Mouse (Mus musculus) limb, embryonic 14.5 days (tissue): ENCODE measurements around the gene Tcp11l1. TPM values are rescaled to one million over a fixed set of nuclear protein-coding genes. Genes with fewer than 3 reads are reported as not detected.

Experiments used
- ATAC-seq: fragments of 200-750 bp; cut with Nextera tagmentation; 2 replicates; pipeline ENCODE4 v1.8.0; 2017; ENCODE audit warnings: low read depth, moderate number of reproducible peaks, moderate TSS enrichment; ENCODE audit not compliant: low FRiP score
- DNase-seq: peaks from one replicate; pipeline ENCODE4 v3.0.0-alpha.2; 2015; ENCODE audit warnings: low spot score
- H3K27ac ChIP-seq: fragments of 300-500 bp; sonication (generic); replicated peaks from 2 replicates; pipeline ENCODE4 v1.5.1; 2014; ENCODE audit warnings: low read depth, mild to moderate bottlenecking, low read length, moderate library complexity, mixed read lengths
- H3K27me3 ChIP-seq: fragments of 300-500 bp; sonication (generic); 2 replicates; pipeline ENCODE4 v1.6.1; 2014; ENCODE audit warnings: low read length, mixed read lengths; ENCODE audit not compliant: control insufficient read depth, insufficient read depth
- H3K36me3 ChIP-seq: fragments of 300-500 bp; sonication (generic); 2 replicates; pipeline ENCODE4 v1.6.1; 2014; ENCODE audit warnings: mild to moderate bottlenecking, low read length, moderate library complexity, mixed read lengths; ENCODE audit not compliant: control insufficient read depth, insufficient read depth
- H3K4me1 ChIP-seq: fragments of 300-500 bp; sonication (generic); 2 replicates; pipeline ENCODE4 v1.6.1; 2014; ENCODE audit warnings: antibody characterized with exemption, low read length, mixed read lengths; ENCODE audit not compliant: control insufficient read depth, insufficient read depth
- H3K4me2 ChIP-seq: fragments of 300-500 bp; sonication (generic); replicated peaks from 2 replicates; pipeline ENCODE4 v1.6.1; 2014; ENCODE audit warnings: low read depth, mild to moderate bottlenecking, low read length, moderate library complexity; ENCODE audit not compliant: severe bottlenecking
- H3K4me3 ChIP-seq: fragments of 300-500 bp; sonication (generic); replicated peaks from 2 replicates; pipeline ENCODE4 v1.5.1; 2014; ENCODE audit warnings: low read length
- H3K9ac ChIP-seq: fragments of 300-500 bp; sonication (generic); 2 replicates; pipeline ENCODE4 v1.6.1; 2014; ENCODE audit warnings: mild to moderate bottlenecking, low read depth, low read length, moderate library complexity; ENCODE audit not compliant: severe bottlenecking
- H3K9me3 ChIP-seq: fragments of 300-500 bp; sonication (generic); 2 replicates; pipeline ENCODE4 v1.6.1; 2016; ENCODE audit warnings: low read length; ENCODE audit not compliant: control insufficient read depth
- POLR2A ChIP-seq: fragments of 200-500 bp; IDR thresholded peaks from 2 replicates; pipeline ENCODE4 v1.8.0; 2012; ENCODE audit warnings: inconsistent platforms, mild to moderate bottlenecking, moderate library complexity, borderline replicate concordance; ENCODE audit not compliant: insufficient read depth, insufficient read length; ENCODE audit errors: extremely low read depth
- WGBS: fragments of 180-500 bp; shearing (Covaris S2); extraction: QIAGEN DNeasy Blood & Tissue Kit; methylation state at CpG from one replicate; pipeline ENCODE4 v1.1.7; 2014; 5-methylcytosine and 5-hydroxymethylcytosine counted together
- polyA plus RNA-seq, 2 experiments: library from polyadenylated mRNA; depleted of rRNA in 1 of 2; stranded (reverse) in 1 of 2; unstranded in 1 of 2; fragments of >200 nt; fragmentation: Nextera tagmentation in 1 of 2; extraction: Ambion mirVana in 1 of 2; gene quantifications; 2 replicates each; pipeline versions ENCODE4 v1.2.1 to v1.2.3; 2012 to 2014

The Tcp11l1 gene
- polyA plus RNA-seq, 2 experiments = 22.5 to 47.6 TPM

GRCm38 (mm10) chr2:104692551-104692950, 19.4 kb downstream of the Tcp11l1 start:
- H3K36me3 ChIP-seq = peaks cover 13% of the 10 kb centered on the region
- no peaks in the 10 kb centered on the region for H3K9me3 ChIP-seq
- DNase-seq (no peak), ATAC-seq (no peak)
- H3K4me3 ChIP-seq = no peak overlapping the region
- no peak overlapping the region for H3K9ac ChIP-seq
- TF ChIP-seq POLR2A = no peak
- no peaks in the 10 kb centered on the region for H3K4me1 ChIP-seq
- no peaks in the 10 kb centered on the region for H3K27me3 ChIP-seq
- H3K27ac ChIP-seq = no peak overlapping the region
- WGBS = 75% methylated on average over 2 of the region's 2 CpGs
- H3K4me2 ChIP-seq = no peak overlapping the region

DNA sequence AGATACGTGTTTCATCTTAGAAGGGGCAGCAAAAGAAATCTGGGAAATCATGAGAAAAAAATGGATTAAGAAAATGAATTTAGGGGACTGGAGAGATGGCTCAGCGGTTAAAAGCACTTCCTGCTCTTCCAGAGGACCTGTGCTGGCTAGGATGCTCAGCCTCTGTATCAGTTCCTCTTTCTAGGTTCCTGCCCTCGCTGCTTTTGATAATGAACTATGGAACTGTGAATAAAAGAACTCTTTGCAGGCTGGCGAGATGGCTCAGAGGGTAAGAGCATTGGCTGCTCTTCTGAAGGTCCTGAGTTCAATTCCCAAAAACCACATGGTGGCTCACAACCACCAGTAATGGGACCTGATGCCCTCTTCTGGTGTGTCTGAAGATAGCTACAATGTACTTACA, 21.2 kb downstream of the Tcp11l1 start:
- H3K4me3 ChIP-seq = no peak overlapping the region
- no peak overlapping the region for H3K9ac ChIP-seq
- H3K9me3 ChIP-seq = no peaks in the 10 kb centered on the region
- 87% methylated on average over 4 of the region's 4 CpGs for WGBS
- no peak for TF ChIP-seq POLR2A
- no peak for DNase-seq
- no peaks in the 10 kb centered on the region for H3K27me3 ChIP-seq
- ATAC-seq = no peak
- no peak overlapping the region for H3K4me2 ChIP-seq
- H3K36me3 ChIP-seq = peaks cover 14% of the 10 kb centered on the region; the same call in 1 of the 2 replicates
- no peak overlapping the region for H3K27ac ChIP-seq
- no peaks in the 10 kb centered on the region for H3K4me1 ChIP-seq

DNA sequence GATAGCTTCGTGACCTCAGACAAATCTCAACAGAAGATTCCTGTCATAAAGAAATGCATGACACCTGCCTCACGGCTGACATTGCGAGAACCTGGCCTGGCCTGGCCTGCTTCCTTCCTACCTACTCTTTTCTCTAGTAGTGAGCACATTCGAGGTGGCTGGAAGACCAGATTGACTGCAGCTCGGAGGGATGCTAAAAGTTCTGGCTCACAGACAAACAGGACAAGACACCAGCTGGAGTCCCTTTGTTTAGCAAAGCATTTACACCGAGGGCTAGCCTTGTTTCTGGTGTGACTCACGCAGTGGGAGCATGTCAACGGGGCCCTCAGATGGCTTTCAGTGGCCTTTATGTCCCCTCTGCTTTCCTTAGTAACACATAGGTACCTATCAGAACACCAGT, 23.2 kb downstream of the Tcp11l1 start:
- Histone ChIP-seq H3K36me3 (peaks cover 14% of the 10 kb centered on the region; the same call in 1 of the 2 replicates), H3K4me1 (no peaks in the 10 kb centered on the region), H3K27me3 (no peaks in the 10 kb centered on the region), H3K4me3 (no peak overlapping the region), H3K4me2 (no peak overlapping the region), H3K27ac (no peak overlapping the region), H3K9me3 (no peaks in the 10 kb centered on the region), H3K9ac (no peak overlapping the region)
- DNase-seq (no peak), ATAC-seq (no peak)
- 81% methylated on average over 8 of the region's 8 CpGs for WGBS
- no peak for TF ChIP-seq POLR2A

- Histone ChIP-seq H3K27me3 (no peaks in the 10 kb centered on the region), H3K4me3 (no peak overlapping the region), H3K27ac (no peak overlapping the region), H3K4me1 (no peaks in the 10 kb centered on the region), H3K36me3 (peaks cover 18% of the 10 kb centered on the region; the same call in 1 of the 2 replicates), H3K4me2 (no peak overlapping the region), H3K9ac (no peak overlapping the region), H3K9me3 (no peaks in the 10 kb centered on the region)
- no peak for ATAC-seq
- DNase-seq = no peak
- 83% methylated on average over 3 of the region's 3 CpGs for WGBS
- no peak for TF ChIP-seq POLR2A
These were observed 23.6 kb downstream of the Tcp11l1 start for GRCm38 (mm10) chr2:104688321-104688720.

DNA sequence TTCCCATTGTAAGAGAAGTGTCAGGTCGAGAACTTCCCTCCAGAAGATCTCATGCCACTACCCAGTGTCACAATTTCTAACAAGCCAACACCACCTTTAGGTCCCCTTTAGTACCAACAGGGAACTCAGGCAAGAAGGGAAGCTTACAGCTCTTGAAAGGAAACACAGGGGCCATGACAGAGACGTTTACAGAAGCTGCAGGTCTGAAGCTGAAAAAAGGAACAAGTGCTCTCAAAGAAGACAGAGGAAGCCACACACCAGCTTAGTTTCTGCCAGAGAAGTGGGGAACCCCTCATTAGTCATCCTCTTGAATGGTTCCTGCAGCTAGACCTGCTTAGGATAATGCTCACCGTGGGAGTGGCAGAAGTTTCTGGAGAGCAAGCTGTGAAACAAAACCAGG, 24.7 kb downstream of the Tcp11l1 start:
- H3K4me1 ChIP-seq = no peaks in the 10 kb centered on the region
- TF ChIP-seq POLR2A = no peak
- H3K4me3 ChIP-seq = no peak overlapping the region
- H3K9ac ChIP-seq = no peak overlapping the region
- no peak overlapping the region for H3K4me2 ChIP-seq
- no peaks in the 10 kb centered on the region for H3K27me3 ChIP-seq
- no peaks in the 10 kb centered on the region for H3K9me3 ChIP-seq
- peaks cover 19% of the 10 kb centered on the region; the same call in 1 of the 2 replicates for H3K36me3 ChIP-seq
- DNase-seq (no peak), ATAC-seq (no peak)
- no peak overlapping the region for H3K27ac ChIP-seq
- 71% methylated on average over 3 of the region's 3 CpGs for WGBS

DNA sequence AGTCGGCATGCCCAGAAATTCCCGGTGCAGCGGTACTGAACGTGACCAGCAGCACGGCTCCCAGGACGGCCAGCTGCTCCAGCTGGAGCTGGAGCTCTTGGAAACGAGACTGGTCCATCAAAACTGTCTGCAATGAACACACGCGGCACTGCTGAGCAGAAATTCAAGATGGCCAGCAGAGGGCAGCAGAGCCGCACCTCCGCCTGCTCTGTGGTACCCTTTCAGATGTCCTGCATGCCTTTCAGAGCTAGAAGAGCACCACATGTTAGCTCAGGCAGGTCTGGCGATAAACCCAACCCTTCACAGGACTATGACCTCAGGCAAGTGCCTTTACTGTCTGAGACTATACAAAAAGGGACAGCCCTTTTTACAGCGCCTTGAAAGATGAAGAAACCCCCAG, 26.6 kb downstream of the Tcp11l1 start:
- WGBS = 5% methylated on average over 13 of the region's 13 CpGs
- H3K9me3 ChIP-seq = no peaks in the 10 kb centered on the region
- no peak overlapping the region for H3K9ac ChIP-seq
- no peak overlapping the region for H3K27ac ChIP-seq
- H3K27me3 ChIP-seq = no peaks in the 10 kb centered on the region
- no peak for TF ChIP-seq POLR2A
- no peak overlapping the region for H3K4me3 ChIP-seq
- DNase-seq (peak; percentile 92), ATAC-seq (peak; percentile 91)
- H3K4me2 ChIP-seq = no peak overlapping the region
- peaks cover 30% of the 10 kb centered on the region for H3K36me3 ChIP-seq
- H3K4me1 ChIP-seq = no peaks in the 10 kb centered on the region; the same call in 1 of the 2 replicates
